Mouse (Mus musculus): ENCODE measurements around the gene Mast1. TPM values are rescaled to one million over a fixed set of nuclear protein-coding genes. Genes with fewer than 3 reads are reported as not detected.
A peak's percentile ranks its signal among the peaks of the same experiment; 100 is the strongest.

Mast1 gene
- polyA plus RNA-seq, 1 experiment from 2014 or later = 3.6 TPM

DNA sequence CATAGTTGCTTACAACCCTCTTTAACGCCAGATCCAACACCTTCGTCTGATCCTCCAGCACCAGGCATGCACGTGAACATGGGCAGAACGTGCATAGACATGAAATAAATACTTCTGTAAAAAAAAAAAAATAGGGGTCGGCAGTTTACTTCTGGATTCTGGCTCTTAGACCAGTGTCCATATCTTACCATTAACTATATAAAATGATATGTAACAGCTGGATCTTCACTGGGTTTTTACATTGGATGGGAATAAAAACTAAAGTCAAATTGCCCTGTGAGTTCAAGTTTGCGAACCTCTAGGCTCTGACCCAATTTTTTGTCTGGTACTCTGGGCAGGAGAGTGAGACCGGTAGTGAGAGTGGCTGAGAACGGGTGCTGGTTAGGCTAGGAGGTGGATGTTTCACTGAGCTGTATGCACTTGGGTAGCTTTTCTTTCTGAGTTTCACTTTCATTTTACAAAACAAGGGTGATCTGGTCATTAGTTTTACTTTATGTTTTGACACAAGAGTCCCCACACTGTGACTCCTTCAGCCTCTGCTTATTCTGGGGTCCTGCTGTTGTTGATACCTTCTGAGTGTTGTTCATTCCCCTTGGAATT is 37.5 kb upstream of the Mast1 start:
- Histone ChIP-seq H3K4me1 (ENCODE audit: control insufficient read depth, insufficient read depth, low read length) (peaks cover 27% of the 10 kb centered on the region), H3K27ac (replicated peaks; ENCODE audit: low read depth, low read length) (no peak overlapping the region), H3K4me3 (ENCODE audit: low read depth, low read length) (no peak overlapping the region), H3K9me3 (ENCODE audit: control insufficient read depth, low read length) (no peaks in the 10 kb centered on the region), H3K36me3 (ENCODE audit: control insufficient read depth, insufficient read depth, low read length) (peaks cover 45% of the 10 kb centered on the region), H3K27me3 (replicated peaks; ENCODE audit: control insufficient read depth, insufficient read depth, low read length) (peaks cover 16% of the 10 kb centered on the region), H3K4me2 (ENCODE audit: low read depth, low read length) (no peak overlapping the region), H3K9ac (ENCODE audit: low read depth, low read length) (no peak overlapping the region)
- ATAC-seq (ENCODE audit: low read depth) (no peak), DNase-seq (ENCODE audit: low spot score) (no peak)
- WGBS = 71% methylated on average over 8 of the region's 8 CpGs

- Histone ChIP-seq H3K27me3 (replicated peaks; ENCODE audit: control insufficient read depth, insufficient read depth, low read length) (peaks cover 16% of the 10 kb centered on the region), H3K27ac (replicated peaks; ENCODE audit: low read depth, low read length) (no peak overlapping the region), H3K4me1 (ENCODE audit: control insufficient read depth, insufficient read depth, low read length) (peaks cover 24% of the 10 kb centered on the region), H3K9me3 (ENCODE audit: control insufficient read depth, low read length) (no peaks in the 10 kb centered on the region), H3K9ac (ENCODE audit: low read depth, low read length) (no peak overlapping the region), H3K4me2 (ENCODE audit: low read depth, low read length) (no peak overlapping the region), H3K4me3 (ENCODE audit: low read depth, low read length) (no peak overlapping the region), H3K36me3 (ENCODE audit: control insufficient read depth, insufficient read depth, low read length) (peaks cover 45% of the 10 kb centered on the region)
- ATAC-seq (ENCODE audit: low read depth) (0 out of 2 replicates have a peak, but pooled peaks have one; percentile 13), DNase-seq (ENCODE audit: low spot score) (peak; percentile 80)
- 50% methylated on average over 4 of the region's 4 CpGs for whole genome bisulfite sequencing
These were observed 36.8 kb upstream of the Mast1 start for GRCm38 (mm10) chr8:84973803-84974542.

DNA sequence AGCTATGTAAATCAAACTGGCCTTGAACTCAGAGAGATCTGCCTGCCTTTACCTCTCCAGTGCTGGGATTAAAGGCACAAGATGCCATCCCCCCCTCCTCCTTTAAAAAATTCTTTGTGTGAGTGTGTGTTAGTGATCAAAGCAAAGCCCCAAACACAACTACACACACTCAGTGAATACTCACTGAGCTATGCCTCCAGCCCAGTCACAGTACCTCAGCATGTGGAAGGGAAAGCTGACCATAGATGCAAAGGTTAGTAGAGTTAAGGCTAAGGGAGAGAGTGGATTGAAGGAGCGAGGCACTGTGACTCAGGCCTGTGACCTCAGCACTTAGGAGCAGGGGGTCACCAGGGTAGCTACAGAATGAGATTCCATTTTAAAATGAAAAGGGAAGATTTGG is 35.9 kb upstream of the Mast1 start:
- WGBS = 93% methylated on average over 1 of the region's 1 CpGs

DNA sequence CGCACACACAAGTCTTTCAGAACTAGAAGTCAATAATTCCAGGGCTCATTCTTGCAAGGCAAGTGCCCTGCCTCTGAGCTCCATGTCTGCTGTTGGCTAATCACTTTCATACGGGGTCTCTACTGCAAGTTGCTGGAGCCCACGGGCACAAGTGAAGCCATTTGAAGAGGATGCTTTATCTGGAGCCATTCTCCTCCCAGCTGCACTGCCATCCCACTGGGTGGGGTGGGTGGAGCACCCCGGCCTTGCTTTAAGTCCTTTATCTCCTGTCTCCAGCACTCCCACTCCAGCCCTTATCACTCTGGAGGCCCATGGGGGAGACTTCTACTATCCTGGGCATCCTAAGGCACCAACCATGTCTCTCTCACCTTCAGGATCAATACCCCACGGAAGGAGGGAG is 33.8 kb upstream of the Mast1 start:
- ATAC-seq (ENCODE audit: low read depth) (no peak), DNase-seq (ENCODE audit: low spot score) (no peak)
- WGBS = 51% methylated on average over 5 of the region's 5 CpGs
- Histone ChIP-seq H3K4me3 (ENCODE audit: low read depth, low read length) (peak overlapping the region; percentile 73), H3K9ac (ENCODE audit: low read depth, low read length) (peak overlapping the region; percentile 86), H3K27ac (replicated peaks; ENCODE audit: low read depth, low read length) (no peak overlapping the region), H3K36me3 (ENCODE audit: control insufficient read depth, insufficient read depth, low read length) (peaks cover 45% of the 10 kb centered on the region), H3K27me3 (replicated peaks; ENCODE audit: control insufficient read depth, insufficient read depth, low read length) (no peaks in the 10 kb centered on the region), H3K4me2 (ENCODE audit: low read depth, low read length) (peak overlapping the region; percentile 94), H3K4me1 (ENCODE audit: control insufficient read depth, insufficient read depth, low read length) (peaks cover 21% of the 10 kb centered on the region), H3K9me3 (ENCODE audit: control insufficient read depth, low read length) (no peaks in the 10 kb centered on the region)

More for the DNA sequence above, 35.9 kb upstream of the Mast1 start:
- H3K9me3 ChIP-seq (ENCODE audit: control insufficient read depth, low read length) = no peaks in the 10 kb centered on the region
- peaks cover 29% of the 10 kb centered on the region for H3K4me1 ChIP-seq (ENCODE audit: control insufficient read depth, insufficient read depth, low read length)
- H3K9ac ChIP-seq (ENCODE audit: low read depth, low read length) = no peak overlapping the region
- no peak overlapping the region for H3K4me3 ChIP-seq (ENCODE audit: low read depth, low read length)
- peaks cover 45% of the 10 kb centered on the region for H3K36me3 ChIP-seq (ENCODE audit: control insufficient read depth, insufficient read depth, low read length)
- DNase-seq (ENCODE audit: low spot score) = no peak
- no peak overlapping the region for H3K27ac ChIP-seq (replicated peaks; ENCODE audit: low read depth, low read length)
- ATAC-seq (ENCODE audit: low read depth) = no peak
- peaks cover 13% of the 10 kb centered on the region for H3K27me3 ChIP-seq (replicated peaks; ENCODE audit: control insufficient read depth, insufficient read depth, low read length)
- no peak overlapping the region for H3K4me2 ChIP-seq (ENCODE audit: low read depth, low read length)

DNA sequence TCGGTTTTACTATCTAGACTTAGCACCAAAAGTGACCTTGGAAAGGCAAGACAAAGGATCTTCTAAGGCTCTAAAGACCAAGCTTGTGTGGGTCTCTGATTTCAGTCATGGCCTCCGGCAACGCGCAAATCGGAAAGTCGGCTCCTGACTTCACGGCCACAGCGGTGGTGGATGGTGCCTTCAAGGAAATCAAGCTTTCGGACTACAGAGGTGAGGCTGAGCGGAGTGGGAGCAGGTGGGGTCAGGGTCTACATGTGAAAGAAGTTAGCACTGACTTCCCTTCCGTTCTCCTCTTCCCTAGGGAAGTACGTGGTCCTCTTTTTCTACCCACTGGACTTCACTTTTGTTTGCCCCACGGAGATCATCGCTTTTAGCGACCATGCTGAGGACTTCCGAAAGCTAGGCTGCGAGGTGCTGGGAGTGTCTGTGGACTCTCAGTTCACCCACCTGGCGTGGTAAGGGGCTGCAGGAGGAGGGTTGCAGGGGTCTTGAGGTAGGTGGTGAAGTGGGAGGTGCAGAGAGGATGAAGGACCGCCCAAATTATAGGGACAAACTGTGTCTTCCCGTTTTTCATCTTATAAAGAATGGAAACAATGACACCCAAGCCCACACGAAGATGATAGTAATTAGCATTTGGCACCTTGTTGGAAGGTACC is 33.1 kb upstream of the Mast1 start:
- WGBS = 6% methylated on average over 21 of the region's 21 CpGs
- H3K4me3 ChIP-seq (ENCODE audit: low read depth, low read length) = peak overlapping the region; percentile 73
- peaks cover 45% of the 10 kb centered on the region for H3K36me3 ChIP-seq (ENCODE audit: control insufficient read depth, insufficient read depth, low read length)
- H3K27ac ChIP-seq (replicated peaks; ENCODE audit: low read depth, low read length) = peak overlapping the region; percentile 78
- DNase-seq (ENCODE audit: low spot score) (no peak), ATAC-seq (ENCODE audit: low read depth) (no peak)
- no peaks in the 10 kb centered on the region for H3K27me3 ChIP-seq (replicated peaks; ENCODE audit: control insufficient read depth, insufficient read depth, low read length)
- no peaks in the 10 kb centered on the region for H3K9me3 ChIP-seq (ENCODE audit: control insufficient read depth, low read length)
- peaks cover 20% of the 10 kb centered on the region for H3K4me1 ChIP-seq (ENCODE audit: control insufficient read depth, insufficient read depth, low read length)
- H3K9ac ChIP-seq (ENCODE audit: low read depth, low read length) = peak overlapping the region; percentile 86
- H3K4me2 ChIP-seq (ENCODE audit: low read depth, low read length) = peak overlapping the region; percentile 94

GRCm38 (mm10) chr8:84969241-84970134 is 32.3 kb upstream of the Mast1 start, which contains the start of the genes Gm49661, Prdx2 and Rnaseh2a:
Gene Gm49661 (minus strand): TSS chr8:84969433.
Gene Prdx2 (plus strand): TSS chr8:84969587.
Gene Rnaseh2a (minus strand): TSS chr8:84969767.
- peak; percentile 85 for DNase-seq (ENCODE audit: low spot score)

DNA sequence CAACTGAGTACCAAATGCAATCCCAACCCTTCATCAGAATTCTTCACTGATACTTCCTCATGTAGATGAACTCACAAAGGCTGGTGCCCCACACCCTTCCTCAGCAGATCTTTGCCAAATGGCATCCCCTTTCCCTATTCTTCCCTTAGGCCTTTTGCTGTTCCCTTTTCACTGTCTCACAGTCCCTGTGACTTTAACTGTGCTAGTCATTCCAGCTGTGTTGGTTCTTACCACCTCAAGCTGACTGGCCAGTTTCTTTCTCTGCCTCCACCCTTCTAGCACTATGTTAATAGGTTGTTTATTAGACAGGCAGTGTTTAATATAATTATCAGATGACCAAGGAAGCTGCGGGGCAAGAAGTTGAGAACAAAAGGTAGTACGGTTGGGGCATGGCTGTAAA is 31.5 kb upstream of the Mast1 start:
- Histone ChIP-seq H3K36me3 (ENCODE audit: control insufficient read depth, insufficient read depth, low read length) (peaks cover 29% of the 10 kb centered on the region), H3K27me3 (replicated peaks; ENCODE audit: control insufficient read depth, insufficient read depth, low read length) (no peaks in the 10 kb centered on the region), H3K27ac (replicated peaks; ENCODE audit: low read depth, low read length) (peak overlapping the region; percentile 78), H3K4me1 (ENCODE audit: control insufficient read depth, insufficient read depth, low read length) (peaks cover 23% of the 10 kb centered on the region), H3K9ac (ENCODE audit: low read depth, low read length) (peak overlapping the region; percentile 86), H3K4me3 (ENCODE audit: low read depth, low read length) (peak overlapping the region; percentile 73), H3K4me2 (ENCODE audit: low read depth, low read length) (peak overlapping the region; percentile 94), H3K9me3 (ENCODE audit: control insufficient read depth, low read length) (no peaks in the 10 kb centered on the region)
- DNase-seq (ENCODE audit: low spot score) = no peak
- ATAC-seq (ENCODE audit: low read depth) = no peak
- WGBS = 18% methylated on average over 2 of the region's 2 CpGs

More at GRCm38 (mm10) chr8:84969241-84970134, 32.3 kb upstream of the Mast1 start, which contains the start of the genes Gm49661, Prdx2 and Rnaseh2a:
- Histone ChIP-seq H3K4me1 (ENCODE audit: control insufficient read depth, insufficient read depth, low read length) (peaks cover 23% of the 10 kb centered on the region), H3K36me3 (ENCODE audit: control insufficient read depth, insufficient read depth, low read length) (peaks cover 37% of the 10 kb centered on the region), H3K27ac (replicated peaks; ENCODE audit: low read depth, low read length) (peak within 1 kb of the TSS; percentile 78), H3K4me3 (ENCODE audit: low read depth, low read length) (peak within 1 kb of the TSS; percentile 73), H3K27me3 (replicated peaks; ENCODE audit: control insufficient read depth, insufficient read depth, low read length) (no peaks in the 10 kb centered on the region), H3K9me3 (ENCODE audit: control insufficient read depth, low read length) (no peaks in the 10 kb centered on the region), H3K9ac (ENCODE audit: low read depth, low read length) (peak within 1 kb of the TSS; percentile 86), H3K4me2 (ENCODE audit: low read depth, low read length) (peak within 1 kb of the TSS; percentile 94)
- under 1% methylated on average over 41 of the region's 56 CpGs for WGBS
- peak; percentile 78 for ATAC-seq (ENCODE audit: low read depth)
